Mouse (Mus musculus) cerebellum, adult (tissue): ENCODE results near the gene Mllt10.

Experiments used
- ATAC-seq: cut with Nextera tagmentation; 2 replicates; pipeline ENCODE4 v1.9.2; 2017; ENCODE audit warnings: mild to moderate bottlenecking, moderate library complexity, mixed read lengths; ENCODE audit not compliant: insufficient number of reproducible peaks, low FRiP score, low TSS enrichment

The Mllt10 gene

GRCm38 (mm10) chr2:18033166-18034108 is 21.6 kb upstream of the Mllt10 start:
- no peak for ATAC-seq

DNA sequence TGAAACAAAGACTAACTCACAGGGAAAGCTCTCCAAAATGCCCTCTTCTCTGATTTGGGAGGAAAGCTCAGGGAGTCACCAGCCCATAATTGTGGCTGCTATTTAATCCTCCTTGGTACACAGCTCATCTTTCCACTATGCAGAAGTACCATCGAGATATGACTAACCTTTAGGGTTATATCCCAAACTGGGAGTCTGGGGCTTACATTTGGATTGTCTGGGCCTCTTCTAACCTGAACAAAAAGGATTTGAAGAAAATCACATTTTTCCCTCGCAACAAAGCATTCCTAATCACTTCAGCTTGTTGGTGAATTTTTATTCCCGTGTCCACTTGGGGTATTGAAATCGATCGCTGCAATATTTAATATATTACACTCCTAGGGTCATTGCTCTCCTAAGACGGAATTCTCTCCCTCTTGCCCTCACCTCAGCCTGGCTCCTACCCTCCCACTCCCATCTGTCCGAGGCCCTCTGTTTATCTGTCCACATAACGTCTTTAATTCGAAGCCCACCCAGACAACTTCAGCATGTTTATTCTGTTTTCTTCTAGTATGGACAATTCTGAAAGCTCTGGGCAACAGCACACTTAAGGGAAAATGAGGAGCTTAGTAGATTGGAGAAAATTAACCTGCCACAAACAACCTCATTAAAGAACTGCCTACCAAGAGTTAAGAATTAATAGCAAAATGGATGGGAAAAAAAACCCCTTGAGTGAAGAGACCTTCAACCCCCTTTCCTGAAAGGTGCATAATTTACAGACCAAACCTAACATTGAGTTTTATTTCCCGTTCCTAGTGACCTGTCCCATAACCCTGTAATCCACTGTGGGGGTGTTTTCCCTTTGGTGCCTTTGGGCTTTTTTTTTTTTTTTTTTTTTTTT is 20.4 kb upstream of the Mllt10 start:
- ATAC-seq: no peak

DNA sequence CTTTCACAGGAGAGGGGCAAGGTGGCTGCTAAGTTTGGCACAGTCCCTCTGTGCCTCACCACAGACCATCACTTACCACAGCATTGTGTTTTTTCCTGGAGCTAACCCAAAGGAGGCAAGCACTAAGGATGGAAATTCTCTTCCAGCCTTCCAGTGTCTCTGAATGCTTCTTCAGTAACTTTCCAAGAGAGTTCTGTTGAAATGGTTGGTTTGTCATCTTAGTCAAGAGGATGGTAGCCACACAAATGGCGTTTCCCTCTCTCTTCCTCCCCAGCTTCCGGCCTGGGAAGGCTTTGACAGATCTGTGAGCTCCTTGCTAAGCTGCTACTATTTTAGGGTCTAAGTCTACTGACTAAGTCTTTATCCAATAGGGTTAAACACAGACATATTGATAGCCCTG is 17.5 kb upstream of the Mllt10 start, which contains the start of gene A930004D18Rik:
TSS of gene A930004D18Rik (minus strand) at position 247 of the 400 bp plus-strand sequence.
- ATAC-seq: no peak

- ATAC-seq: no peak
Measured at GRCm38 (mm10) chr2:18038141-18038752, 16.8 kb upstream of the Mllt10 start.

DNA sequence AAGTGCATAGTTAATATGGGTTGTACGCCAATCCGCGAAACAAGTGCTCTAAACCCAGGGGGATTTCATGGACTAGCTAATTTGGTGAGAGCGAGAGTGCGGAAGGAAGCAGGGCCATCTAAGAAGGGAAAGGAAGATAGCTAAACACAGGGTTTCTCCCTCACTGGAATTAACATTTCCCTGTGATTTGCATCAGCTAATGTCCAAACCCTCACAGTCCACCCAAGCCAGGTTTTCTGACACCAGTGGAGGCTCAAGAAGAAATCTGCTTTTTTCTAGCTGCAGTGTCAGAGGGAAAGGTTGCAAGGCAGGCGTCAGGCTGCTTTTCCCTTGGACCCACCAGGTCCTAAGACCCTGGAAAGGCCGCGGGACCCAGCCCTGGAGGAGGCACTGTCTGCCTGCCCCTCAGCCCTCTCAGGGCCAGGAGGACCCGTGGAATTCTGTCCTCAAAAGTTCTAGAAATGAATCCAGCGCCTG is 16.1 kb upstream of the Mllt10 start:
- no peak for ATAC-seq

DNA sequence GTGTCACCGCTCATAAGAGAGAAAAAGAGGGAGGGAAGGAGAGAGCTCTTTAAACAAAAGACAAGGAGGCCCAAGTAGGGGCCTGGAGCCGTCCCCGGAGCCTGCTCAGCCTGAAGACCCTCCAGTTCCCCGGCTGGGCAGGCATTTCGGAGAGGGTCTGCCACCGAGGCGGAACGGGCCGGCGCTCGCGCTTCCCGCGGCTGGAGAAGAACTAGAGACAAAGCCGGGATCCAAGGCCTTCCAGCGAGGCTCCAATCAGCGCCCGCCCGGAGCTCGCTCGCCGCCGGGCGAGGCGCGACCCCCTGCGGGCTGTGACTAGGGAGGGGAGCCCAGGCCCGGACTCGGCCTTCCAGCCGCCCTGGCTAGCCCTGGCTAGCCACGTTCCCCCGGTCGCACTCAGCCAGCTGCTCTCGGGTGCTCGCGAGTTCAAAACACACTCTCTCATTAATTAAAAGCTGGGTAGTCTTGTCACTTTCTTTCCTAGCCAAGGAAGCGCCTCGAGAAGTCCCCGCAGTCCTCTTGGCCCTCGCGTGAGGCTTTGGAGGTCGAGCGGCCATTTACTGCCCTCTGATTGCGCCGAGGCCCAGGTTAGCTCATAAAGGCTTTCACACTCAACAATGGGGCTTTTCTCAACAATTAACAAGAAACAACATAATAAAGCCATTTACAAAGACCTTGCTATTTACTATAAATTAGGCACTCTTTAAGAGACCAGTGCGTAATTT is 15.3 kb upstream of the Mllt10 start:
- no peak for ATAC-seq

DNA sequence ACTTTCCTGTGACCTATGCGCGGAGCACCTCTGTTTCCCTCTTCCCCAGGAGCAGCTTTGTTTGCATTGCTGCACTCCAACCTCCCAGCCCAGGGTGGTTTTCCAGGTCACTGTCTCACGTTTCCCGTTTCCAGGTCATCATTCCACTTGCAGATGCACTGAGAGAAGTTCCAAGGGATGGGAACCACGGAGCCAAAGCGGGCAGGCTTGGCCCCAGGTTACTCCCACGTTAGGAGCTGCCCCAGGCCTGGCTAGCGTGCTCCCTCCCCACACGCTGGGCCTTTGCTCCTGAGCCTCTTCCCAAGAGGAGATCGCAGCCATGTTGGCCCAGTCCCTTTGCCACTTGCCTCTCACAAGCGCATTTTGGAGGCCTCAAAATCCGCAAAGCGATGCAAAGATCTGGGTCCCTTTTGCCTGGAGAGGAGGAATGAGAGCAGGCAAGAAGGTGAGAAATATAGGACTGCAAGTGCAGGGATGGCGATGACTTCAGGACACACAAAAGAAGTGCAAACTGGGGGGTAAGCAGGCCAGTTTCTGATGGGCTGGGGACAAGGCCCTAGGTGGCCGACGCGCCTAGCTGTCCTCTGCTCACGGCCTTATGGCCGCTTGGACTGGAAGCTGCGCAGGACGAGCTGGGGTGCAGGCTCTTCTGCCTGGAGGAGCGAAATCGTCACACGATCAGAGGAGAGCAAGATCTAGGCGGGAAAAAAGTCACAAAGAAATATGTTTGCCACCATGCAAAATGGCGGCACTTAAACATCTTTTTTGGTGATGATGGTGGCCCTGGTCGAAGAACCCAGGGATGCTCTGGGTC is 14.5 kb upstream of the Mllt10 start:
- ATAC-seq: no peak

DNA sequence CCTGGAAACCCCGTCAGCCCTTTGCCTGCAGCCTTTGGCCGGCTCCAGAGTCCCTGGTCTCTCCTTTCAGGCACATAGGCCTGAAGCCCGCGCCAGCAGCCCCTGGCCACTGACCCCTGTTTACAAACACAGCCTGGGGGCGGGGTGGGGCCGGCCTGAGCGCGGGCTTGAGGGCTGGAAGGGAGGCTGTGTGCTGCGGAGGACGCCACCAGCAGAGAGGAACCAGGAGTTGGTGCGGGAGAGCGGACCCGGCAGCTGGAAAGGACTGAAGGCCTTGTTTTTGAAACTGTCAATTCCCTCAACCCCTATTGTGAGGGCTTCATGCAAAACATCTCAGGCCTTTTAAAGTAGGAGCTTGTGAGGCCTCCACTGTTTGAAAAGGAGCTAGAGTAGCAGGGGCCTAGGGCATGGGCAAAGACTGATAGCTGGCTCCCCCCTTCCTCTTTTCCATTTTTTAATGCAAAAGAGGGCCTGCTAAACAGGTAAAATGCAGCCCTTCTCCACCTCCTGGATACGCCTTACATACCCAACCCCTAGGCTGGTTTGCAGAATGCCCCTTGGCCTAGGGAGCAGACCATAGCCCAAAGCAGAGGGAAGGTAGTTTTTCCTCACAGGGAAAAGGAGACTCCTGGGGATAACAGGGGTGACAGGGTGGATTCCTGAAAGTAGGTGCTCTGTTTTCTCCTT is 13.7 kb upstream of the Mllt10 start:
- no peak for ATAC-seq

- no peak for ATAC-seq
Measured at GRCm38 (mm10) chr2:18045143-18045780, 9.8 kb upstream of the Mllt10 start.

GRCm38 (mm10) chr2:18045781-18046181 is 9.3 kb upstream of the Mllt10 start:
- no peak for ATAC-seq

DNA sequence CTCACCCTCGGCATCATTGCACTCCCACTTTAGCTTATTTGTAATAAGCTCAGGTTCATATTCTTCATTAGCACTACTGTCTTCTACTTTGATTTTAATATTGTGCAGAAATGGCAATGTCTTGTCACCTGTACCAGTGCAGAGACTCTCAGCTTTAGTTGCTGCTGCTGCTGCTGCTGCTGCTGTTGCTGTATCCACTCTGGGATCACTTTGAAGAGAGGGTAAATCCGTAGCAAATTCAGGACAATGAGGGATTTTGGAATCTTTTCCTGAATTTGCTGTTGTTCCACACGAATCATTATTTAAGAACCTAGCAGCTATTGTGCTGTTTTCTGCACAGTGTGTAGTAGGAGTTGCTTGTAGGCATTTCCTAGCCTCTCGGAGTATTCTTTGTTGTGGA is 8.9 kb upstream of the Mllt10 start:
- no peak for ATAC-seq

DNA sequence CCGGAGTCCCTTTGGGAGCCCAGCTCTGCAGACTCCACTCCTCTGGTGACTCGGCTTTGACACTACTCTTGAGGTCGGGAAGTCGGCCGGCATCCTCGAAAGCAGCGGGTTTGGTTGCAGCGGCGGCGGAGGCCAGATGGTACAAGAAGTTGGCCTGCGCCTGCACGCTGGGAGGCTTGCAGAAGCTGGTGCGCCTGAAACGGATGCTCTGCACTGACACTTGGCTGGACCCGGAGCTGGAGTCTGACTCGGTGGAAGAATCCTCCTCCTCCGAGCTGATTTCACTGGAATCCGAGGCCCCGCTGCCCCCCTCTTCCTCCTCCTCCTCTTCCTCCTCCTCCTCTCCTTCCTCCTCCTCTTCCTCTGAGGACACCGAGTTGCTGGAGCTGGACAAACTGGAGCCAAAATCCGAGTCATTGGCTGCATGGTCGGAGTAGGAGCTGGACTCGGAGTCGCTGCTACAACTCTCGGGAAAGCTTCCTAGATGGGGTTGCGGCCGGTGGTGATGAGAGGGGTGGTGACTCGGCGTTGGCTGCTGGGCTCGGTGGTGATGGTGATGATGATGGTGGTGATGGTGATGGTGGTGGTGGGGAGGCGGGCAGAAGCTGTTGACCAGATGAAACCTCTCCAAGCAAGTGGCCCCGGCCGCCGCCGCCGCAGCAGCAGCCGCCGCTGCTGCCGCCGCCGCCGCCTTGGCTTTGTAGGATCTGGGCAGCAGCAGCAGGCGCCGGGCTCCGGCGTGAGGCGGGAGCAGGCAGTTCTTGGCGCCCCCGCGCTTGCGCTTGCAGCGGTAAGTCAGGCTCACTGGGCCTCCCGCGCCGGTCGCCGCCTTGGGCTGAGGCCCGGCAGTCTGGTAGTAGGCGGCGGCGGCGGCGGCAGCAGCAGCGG is 8.0 kb upstream of the Mllt10 start:
- peak; percentile 63 for ATAC-seq

GRCm38 (mm10) chr2:18047646-18048452 is 7.2 kb upstream of the Mllt10 start:
- ATAC-seq: peak; percentile 88

DNA sequence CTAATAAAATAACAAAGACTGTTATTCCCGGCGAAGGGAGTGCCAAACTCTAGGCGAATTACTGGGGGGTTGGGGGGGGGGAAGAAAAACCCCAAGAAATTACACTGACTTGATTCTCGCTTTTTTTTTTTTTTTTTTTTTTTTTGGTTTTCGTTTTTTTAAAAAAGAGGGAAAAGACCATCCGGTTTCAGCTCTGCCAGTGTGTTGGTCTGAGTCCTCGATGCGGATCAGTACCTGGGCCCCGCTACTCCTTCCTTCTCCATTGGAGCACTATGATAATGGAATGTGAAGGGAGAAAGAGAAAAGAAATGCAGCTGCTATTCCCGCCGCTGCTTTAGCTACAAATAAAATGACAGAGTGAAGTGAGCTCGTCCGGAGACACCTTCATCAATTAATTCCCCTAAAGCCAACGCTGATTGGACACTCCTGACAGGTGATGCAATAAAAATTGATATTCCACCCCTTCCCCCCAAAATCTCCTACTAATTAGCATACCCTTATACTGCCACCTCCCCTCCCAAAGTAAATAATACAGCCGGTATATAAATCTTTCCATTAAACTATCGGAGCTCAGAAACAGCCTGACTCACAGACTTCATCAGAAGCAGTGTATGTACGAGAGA is 6.5 kb upstream of the Mllt10 start, which contains the start of gene Skida1:
TSS of gene Skida1 (minus strand) at position 599 of the 623 bp plus-strand sequence.
- no peak for ATAC-seq

GRCm38 (mm10) chr2:18049279-18049821 is 5.7 kb upstream of the Mllt10 start:
- no peak for ATAC-seq
